Mouse (Mus musculus) hindbrain, embryonic 12.5 days (tissue): ENCODE results near the gene Etfbkmt. TPM values are rescaled to one million over a fixed set of nuclear protein-coding genes. Genes with fewer than 3 reads are reported as not detected.
"Not testable (repeated sequence)": the region's sequence is repeated elsewhere in the genome, so short reads cannot be mapped to it uniquely, and the experiment has no call there.

Experiments used
- ATAC-seq: fragments of 200-750 bp; cut with Nextera tagmentation; 2 replicates; pipeline ENCODE4 v1.8.0; 2017; ENCODE audit warnings: moderate TSS enrichment; ENCODE audit not compliant: low FRiP score
- H3K27ac ChIP-seq: fragments of 300-500 bp; sonication (generic); 2 replicates; pipeline ENCODE4 v1.5.1; 2016; ENCODE audit warnings: mild to moderate bottlenecking
- H3K27me3 ChIP-seq: fragments of 300-500 bp; sonication (generic); 2 replicates; pipeline ENCODE4 v1.6.1; 2016; ENCODE audit warnings: mild to moderate bottlenecking
- H3K36me3 ChIP-seq: fragments of 300-500 bp; sonication (generic); 2 replicates; pipeline ENCODE4 v1.6.1; 2016; ENCODE audit warnings: mild to moderate bottlenecking
- H3K4me1 ChIP-seq: fragments of 300-500 bp; sonication (generic); 2 replicates; pipeline ENCODE4 v1.6.1; 2016
- H3K4me2 ChIP-seq: fragments of 300-500 bp; sonication (generic); replicated peaks from 2 replicates; pipeline ENCODE4 v1.6.1; 2016; ENCODE audit warnings: mild to moderate bottlenecking
- H3K4me3 ChIP-seq: fragments of 300-500 bp; sonication (generic); 2 replicates; pipeline ENCODE4 v1.5.1; 2016; ENCODE audit warnings: mild to moderate bottlenecking
- H3K9ac ChIP-seq: fragments of 300-500 bp; sonication (generic); 2 replicates; pipeline ENCODE4 v1.6.1; 2016; ENCODE audit warnings: mild to moderate bottlenecking, moderate library complexity
- H3K9me3 ChIP-seq: fragments of 300-500 bp; sonication (generic); replicated peaks from 2 replicates; pipeline ENCODE4 v1.6.1; 2016; ENCODE audit warnings: mild to moderate bottlenecking
- WGBS: fragments of 180-500 bp; shearing (Covaris S2); methylation state at CpG from one replicate; pipeline ENCODE4 v1.1.7; 2016; 5-methylcytosine and 5-hydroxymethylcytosine counted together
- polyA plus RNA-seq: library from polyadenylated mRNA; unstranded; fragments of >200 nt; fragmentation: Nextera tagmentation; extraction: Ambion mirVana; gene quantifications from 2 replicates; pipeline ENCODE4 v1.2.1, GENCODE M21; 2016

Gene Etfbkmt
- polyA plus RNA-seq, 1 experiment from 2014 or later, result 8.8 TPM

DNA sequence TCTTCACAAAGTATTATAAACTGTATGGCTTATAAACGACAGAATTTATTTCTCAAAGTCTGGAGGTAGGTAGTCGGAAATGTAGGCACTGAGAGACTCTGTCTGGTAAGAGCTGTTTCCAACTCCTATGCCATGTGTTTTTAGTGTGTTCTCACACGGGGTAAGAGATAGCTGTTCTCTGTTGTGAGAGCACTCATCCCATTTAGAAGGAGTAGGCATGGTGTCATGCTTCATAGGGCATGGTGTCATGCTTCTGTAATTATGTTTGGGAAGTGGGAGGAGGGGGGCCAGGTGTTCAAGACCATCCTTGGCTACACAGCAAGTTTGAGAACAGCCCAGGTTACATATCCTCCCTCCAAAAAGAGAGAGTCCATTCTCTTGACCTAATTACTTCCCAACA lies 32.0 kb upstream of the Etfbkmt start:
- Histone ChIP-seq H3K9me3 (no peaks in the 10 kb centered on the region), H3K27me3 (no peaks in the 10 kb centered on the region), H3K9ac (no peak overlapping the region), H3K4me2 (no peak overlapping the region), H3K4me3 (no peak overlapping the region), H3K4me1 (no peaks in the 10 kb centered on the region), H3K36me3 (no peaks in the 10 kb centered on the region), H3K27ac (no peak overlapping the region)
- 75% methylated on average over 3 of the region's 3 CpGs for WGBS
- no peak for ATAC-seq

DNA sequence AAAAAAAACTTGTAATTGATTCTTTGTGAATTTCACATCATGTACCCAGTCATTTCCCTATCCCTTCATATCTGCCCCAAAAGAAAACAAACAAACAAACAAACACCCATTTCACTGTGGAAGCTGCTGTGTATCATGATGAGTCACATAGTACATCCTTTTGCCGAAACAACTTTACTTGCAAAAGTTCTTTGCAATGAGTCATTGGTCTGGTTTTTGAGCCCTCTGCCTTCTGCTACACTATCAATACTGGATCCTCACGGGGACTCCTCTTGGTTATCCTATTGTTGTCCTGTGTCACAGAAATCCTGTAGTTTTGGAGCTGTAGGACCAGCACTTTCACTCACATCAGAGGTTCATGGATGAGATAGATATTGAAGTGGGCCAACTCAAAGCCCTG lies 30.7 kb upstream of the Etfbkmt start:
- H3K4me2 ChIP-seq, result no peak overlapping the region
- H3K4me1 ChIP-seq, result no peaks in the 10 kb centered on the region
- no peak for ATAC-seq
- WGBS, result 86% methylated on average over 2 of the region's 2 CpGs
- no peak overlapping the region for H3K27ac ChIP-seq
- H3K9ac ChIP-seq, result no peak overlapping the region
- H3K36me3 ChIP-seq, result no peaks in the 10 kb centered on the region
- H3K9me3 ChIP-seq, result no peaks in the 10 kb centered on the region
- no peaks in the 10 kb centered on the region for H3K27me3 ChIP-seq
- no peak overlapping the region for H3K4me3 ChIP-seq

DNA sequence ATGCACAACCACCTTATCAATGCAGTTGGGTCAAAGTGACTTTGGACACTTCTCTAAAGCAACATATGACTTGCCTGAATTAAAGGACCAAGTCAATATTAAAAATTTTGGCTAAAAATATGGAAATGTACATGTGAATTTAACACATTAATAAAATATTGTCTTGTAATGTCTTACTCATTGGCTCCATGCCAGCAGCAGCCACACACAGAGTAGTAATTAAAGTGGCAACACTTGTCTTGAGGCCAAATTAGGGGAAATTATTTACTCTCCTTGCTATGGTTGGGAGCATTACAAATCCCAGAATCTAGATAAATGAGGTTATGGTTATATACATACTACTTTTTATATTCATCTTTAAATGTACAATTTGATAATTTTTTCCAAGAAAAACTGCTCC lies 22.7 kb upstream of the Etfbkmt start:
- no peak for ATAC-seq
- no peaks in the 10 kb centered on the region for H3K36me3 ChIP-seq
- no peak overlapping the region for H3K4me2 ChIP-seq
- H3K4me3 ChIP-seq, result no peak overlapping the region
- H3K27ac ChIP-seq, result no peak overlapping the region
- no peak overlapping the region for H3K9ac ChIP-seq
- H3K27me3 ChIP-seq, result no peaks in the 10 kb centered on the region
- H3K9me3 ChIP-seq, result no peaks in the 10 kb centered on the region
- no peaks in the 10 kb centered on the region for H3K4me1 ChIP-seq

DNA sequence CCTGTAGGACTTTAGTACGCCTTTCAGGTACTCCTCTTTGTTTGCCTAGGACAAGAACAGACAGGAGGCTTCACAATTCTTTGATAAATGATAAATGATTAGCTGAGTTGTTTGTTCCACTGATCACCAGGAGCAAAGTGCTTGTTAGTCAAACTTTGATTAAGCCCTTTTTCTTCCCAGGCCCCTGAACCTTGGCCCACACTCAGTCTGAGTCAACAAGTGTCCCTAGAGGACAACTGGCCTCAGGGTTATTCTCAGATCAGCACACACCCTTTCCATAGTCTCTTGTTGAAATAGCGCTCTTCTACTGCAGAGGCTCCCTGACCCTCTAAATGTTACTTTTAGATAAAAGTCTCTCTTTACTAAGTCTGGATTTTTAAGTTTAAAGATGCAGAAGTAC lies 20.7 kb upstream of the Etfbkmt start:
- H3K4me1 ChIP-seq, result no peaks in the 10 kb centered on the region
- no peaks in the 10 kb centered on the region for H3K9me3 ChIP-seq
- H3K9ac ChIP-seq, result no peak overlapping the region
- H3K4me2 ChIP-seq, result no peak overlapping the region
- no peak overlapping the region for H3K4me3 ChIP-seq
- H3K27me3 ChIP-seq, result no peaks in the 10 kb centered on the region
- WGBS, result 53% methylated on average over 2 of the region's 2 CpGs
- H3K27ac ChIP-seq, result no peak overlapping the region
- ATAC-seq, result no peak
- H3K36me3 ChIP-seq, result no peaks in the 10 kb centered on the region

DNA sequence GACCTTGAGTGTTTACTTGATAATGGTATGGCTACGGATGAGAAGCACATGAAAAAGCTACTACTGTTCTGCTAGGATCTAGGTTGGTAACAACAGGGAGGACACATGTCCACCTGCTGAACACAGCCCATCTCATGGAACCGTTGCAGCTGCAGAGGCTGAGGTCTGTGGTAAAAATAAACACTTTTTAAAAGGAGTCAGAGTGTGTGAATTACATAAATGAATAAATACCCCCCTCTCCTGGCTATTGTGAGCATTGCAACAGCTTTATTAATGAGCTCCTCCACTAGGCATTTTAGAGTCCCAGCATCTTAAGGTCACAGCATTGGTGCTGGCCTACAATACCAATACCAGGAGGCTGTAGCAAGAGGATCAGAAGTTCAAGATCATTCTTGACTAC lies 19.8 kb upstream of the Etfbkmt start:
- Histone ChIP-seq H3K4me1 (no peaks in the 10 kb centered on the region), H3K27ac (no peak overlapping the region), H3K9ac (no peak overlapping the region), H3K27me3 (no peaks in the 10 kb centered on the region), H3K9me3 (no peaks in the 10 kb centered on the region), H3K4me2 (no peak overlapping the region), H3K4me3 (no peak overlapping the region), H3K36me3 (no peaks in the 10 kb centered on the region)
- WGBS, result 48% methylated on average over 2 of the region's 2 CpGs
- ATAC-seq, result peak; percentile 46; the same call in 1 of the 2 replicates

DNA sequence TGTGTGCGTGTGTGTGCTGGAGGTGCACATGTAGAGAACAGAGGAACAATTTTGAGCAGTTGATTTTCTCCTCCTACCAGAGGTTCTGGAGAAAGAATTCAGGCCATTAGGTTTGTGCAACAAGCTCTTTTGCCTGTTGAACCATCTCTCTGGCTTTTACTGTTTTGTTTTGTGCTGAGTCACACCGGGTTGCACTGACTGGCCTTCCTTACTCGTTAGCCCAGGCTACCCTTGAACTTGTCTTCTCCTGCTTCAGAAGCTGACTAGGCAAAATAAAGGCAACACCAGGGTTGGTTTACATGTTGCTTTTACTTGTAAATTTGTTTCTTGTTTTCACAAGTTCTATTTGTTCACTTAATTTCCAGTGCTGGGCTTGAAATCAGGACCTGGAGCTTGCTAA lies 16.6 kb upstream of the Etfbkmt start:
- Histone ChIP-seq H3K27me3 (no peaks in the 10 kb centered on the region), H3K4me2 (no peak overlapping the region), H3K9me3 (no peaks in the 10 kb centered on the region), H3K27ac (no peak overlapping the region), H3K9ac (no peak overlapping the region), H3K36me3 (no peaks in the 10 kb centered on the region), H3K4me1 (no peaks in the 10 kb centered on the region), H3K4me3 (no peak overlapping the region)
- ATAC-seq, result no peak
- WGBS, result 76% methylated on average over 3 of the region's 3 CpGs

DNA sequence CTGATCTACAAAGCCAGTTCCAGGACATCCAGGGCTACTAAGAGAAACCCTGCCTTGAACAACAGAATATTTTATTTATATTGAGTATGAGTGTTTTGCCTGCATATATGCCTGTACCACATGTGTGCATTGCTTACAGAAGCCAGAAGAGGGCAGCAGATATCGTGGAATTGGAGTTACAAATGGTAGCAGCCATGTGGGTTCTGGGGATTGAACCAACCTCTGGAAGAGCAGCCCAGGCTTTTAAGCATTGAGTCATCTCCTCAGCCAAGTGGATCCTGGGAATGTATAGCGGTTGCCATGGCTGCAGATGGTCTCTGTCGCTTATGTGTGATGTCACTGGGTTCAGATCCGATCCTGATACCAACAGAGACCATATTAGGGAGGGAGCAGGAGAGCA lies 13.0 kb upstream of the Etfbkmt start:
- no peak overlapping the region for H3K4me3 ChIP-seq
- H3K4me1 ChIP-seq, result no peaks in the 10 kb centered on the region
- no peak overlapping the region for H3K9ac ChIP-seq
- H3K9me3 ChIP-seq, result no peaks in the 10 kb centered on the region
- no peaks in the 10 kb centered on the region for H3K27me3 ChIP-seq
- ATAC-seq, result no peak
- no peaks in the 10 kb centered on the region for H3K36me3 ChIP-seq
- 76% methylated on average over 4 of the region's 4 CpGs for WGBS
- H3K27ac ChIP-seq, result no peak overlapping the region
- H3K4me2 ChIP-seq, result no peak overlapping the region

DNA sequence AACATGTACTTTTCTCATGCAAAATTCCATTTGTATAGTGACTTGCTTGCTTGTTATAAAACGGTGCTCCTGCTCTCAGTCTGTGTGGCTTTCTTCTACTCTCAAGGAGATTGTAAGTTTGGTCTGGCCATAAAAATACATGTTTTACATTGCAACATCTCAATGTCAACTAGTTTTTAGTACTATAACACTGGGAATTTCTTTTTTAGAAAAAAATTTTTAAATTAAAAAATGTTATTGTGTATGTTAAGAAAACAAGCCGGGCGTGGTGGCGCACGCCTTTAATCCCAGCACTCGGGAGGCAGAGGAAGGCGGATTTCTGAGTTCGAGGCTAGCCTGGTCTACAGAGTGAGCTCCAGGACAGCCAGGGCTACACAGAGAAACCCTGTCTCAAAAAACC lies 9.8 kb upstream of the Etfbkmt start, which contains the start of gene Gm10203:
Gm10203 (plus strand) TSS at position 301 of the 400 bp plus-strand sequence.
- not testable (repeated sequence) for H3K4me3 ChIP-seq, H3K9me3 ChIP-seq, H3K4me2 ChIP-seq, H3K27ac ChIP-seq, H3K4me1 ChIP-seq, H3K36me3 ChIP-seq, H3K9ac ChIP-seq, H3K27me3 ChIP-seq, ATAC-seq
- WGBS, result 83% methylated on average over 8 of the region's 8 CpGs

DNA sequence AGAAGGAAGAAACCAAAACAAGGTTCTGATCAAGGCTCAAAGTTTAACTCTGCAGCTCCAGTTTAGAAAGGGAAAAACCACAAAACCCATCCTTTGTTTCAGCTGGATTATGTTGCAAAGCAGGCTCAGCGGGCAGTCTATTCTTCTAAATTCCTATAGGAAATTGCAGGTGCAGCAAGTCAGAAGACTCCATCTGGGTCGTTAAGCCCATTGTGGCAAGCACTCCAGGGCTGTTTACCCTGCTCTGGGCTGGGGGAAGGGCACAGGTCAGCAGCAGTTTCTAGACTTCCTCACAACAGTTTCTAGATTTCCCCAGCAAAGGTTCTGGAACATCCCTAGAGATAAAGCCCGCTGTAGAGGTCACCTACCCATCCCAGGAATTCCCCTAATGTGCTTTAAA lies 8.5 kb upstream of the Etfbkmt start:
- no peak for ATAC-seq
- 12% methylated on average over 3 of the region's 3 CpGs for WGBS

DNA sequence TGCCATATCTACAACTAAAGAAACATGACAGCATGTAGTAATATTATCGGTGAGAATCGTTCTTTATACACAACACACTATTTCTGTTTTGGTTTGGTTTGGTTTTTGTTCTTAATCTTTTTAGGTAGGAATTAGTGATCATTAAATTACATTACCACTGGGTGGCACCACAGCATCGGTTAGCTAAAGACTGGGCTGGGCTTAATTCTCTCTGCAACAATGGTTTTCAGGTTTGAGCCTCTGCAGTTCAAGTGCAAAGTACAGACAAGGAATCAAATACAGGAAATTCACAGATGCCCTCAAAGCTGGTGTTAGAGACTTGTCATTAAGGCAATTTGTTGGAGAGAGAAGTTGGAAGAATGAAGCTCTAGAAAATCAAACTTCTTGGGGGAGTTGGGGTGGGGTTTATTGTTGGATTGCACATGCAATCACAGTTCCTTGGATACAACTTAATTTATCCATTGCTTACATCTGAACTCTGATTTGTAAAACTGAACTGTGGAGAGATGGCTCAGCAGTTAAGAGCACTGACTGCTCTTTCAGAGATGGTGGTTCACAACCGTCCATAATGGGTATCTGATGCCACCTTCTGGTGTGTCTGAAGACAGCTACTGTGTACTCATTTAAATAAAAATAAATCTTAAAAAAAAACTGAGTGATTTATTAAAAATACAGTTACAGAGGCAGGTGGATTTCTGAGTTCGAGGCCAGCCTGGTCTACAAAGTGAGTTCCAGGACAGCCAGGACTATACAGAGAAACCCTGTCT lies 7.2 kb upstream of the Etfbkmt start:
- Histone ChIP-seq H3K9me3 (no peaks in the 10 kb centered on the region), H3K36me3 (no peaks in the 10 kb centered on the region), H3K4me3 (no peak overlapping the region), H3K4me1 (no peaks in the 10 kb centered on the region), H3K4me2 (no peak overlapping the region), H3K9ac (no peak overlapping the region), H3K27me3 (no peaks in the 10 kb centered on the region), H3K27ac (no peak overlapping the region)
- ATAC-seq, result 0 out of 2 replicates have a peak, but pooled peaks have one; percentile 60
- 37% methylated on average over 5 of the region's 5 CpGs for WGBS

More for the DNA sequence above, 8.5 kb upstream of the Etfbkmt start:
- no peaks in the 10 kb centered on the region for H3K9me3 ChIP-seq
- no peaks in the 10 kb centered on the region for H3K27me3 ChIP-seq
- no peaks in the 10 kb centered on the region for H3K36me3 ChIP-seq
- no peaks in the 10 kb centered on the region for H3K4me1 ChIP-seq
- H3K4me3 ChIP-seq, result no peak overlapping the region
- H3K4me2 ChIP-seq, result no peak overlapping the region
- H3K9ac ChIP-seq, result no peak overlapping the region
- no peak overlapping the region for H3K27ac ChIP-seq

DNA sequence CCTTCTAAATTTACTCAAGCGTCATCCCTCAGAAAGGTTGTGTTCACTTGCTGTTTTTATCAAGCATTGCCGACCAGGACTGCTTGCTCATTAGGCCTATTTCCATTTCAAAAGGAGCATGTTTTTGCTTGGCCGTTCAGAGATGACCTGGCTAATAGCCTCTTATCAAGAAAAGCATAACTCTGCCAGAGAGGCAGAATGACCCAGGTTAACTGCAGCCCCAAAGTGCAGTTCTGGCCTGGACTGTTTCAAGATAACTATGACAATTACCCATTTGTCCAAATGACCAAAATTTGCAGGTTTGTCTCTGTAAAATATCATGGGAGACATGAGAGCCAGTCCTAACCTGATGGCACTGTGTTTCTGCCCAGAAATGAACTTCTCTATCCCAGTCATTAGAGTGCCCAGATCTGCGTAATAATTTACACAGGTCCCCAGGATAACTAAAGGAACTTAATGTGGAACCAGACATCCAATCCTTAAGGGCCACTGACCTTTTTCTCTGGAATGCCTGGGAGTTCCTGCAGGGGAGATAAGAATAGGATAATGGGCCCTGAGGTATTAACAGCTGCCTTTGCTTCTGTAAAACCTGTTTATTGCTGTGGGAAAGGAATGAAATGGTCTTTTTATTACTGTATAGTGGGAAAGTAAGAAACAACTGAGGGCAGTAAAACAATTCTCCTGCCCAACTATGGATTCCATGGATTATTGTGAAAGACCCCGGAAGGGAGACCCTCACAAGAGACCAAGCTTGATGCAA lies 5.1 kb upstream of the Etfbkmt start:
- no peak for ATAC-seq
- no peak overlapping the region for H3K4me2 ChIP-seq
- H3K9me3 ChIP-seq, result no peaks in the 10 kb centered on the region

DNA sequence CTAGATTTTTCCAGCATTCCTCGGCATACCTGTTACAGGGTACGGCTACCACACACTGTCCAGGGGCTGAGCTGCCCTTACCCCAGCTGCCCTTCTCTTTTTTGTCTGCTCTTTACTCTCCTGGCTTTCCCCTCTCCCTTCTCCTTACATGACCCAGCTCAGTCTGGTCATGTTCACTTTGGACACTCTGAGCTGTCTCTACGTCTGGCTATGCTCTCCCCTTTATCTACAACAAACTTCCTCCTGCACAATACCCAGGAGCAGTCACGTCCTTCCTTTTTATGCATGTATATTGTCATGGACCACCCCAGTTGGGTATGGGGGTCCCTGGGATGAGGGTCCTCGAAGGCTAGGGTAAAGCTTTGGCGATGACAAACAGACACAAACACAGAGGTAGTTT lies 4.0 kb upstream of the Etfbkmt start:
- no peaks in the 10 kb centered on the region for H3K9me3 ChIP-seq
- no peak overlapping the region for H3K9ac ChIP-seq
- H3K27me3 ChIP-seq, result no peaks in the 10 kb centered on the region
- no peak overlapping the region for H3K4me3 ChIP-seq
- no peak overlapping the region for H3K4me2 ChIP-seq
- H3K36me3 ChIP-seq, result no peaks in the 10 kb centered on the region
- ATAC-seq, result no peak
- no peak overlapping the region for H3K27ac ChIP-seq
- no peaks in the 10 kb centered on the region for H3K4me1 ChIP-seq
- 83% methylated on average over 6 of the region's 6 CpGs for WGBS

More for the DNA sequence above, 5.1 kb upstream of the Etfbkmt start:
- Histone ChIP-seq H3K4me1 (no peaks in the 10 kb centered on the region), H3K27ac (no peak overlapping the region), H3K9ac (no peak overlapping the region), H3K36me3 (no peaks in the 10 kb centered on the region), H3K27me3 (no peaks in the 10 kb centered on the region), H3K4me3 (no peak overlapping the region)
- 27% methylated on average over 5 of the region's 5 CpGs for WGBS

DNA sequence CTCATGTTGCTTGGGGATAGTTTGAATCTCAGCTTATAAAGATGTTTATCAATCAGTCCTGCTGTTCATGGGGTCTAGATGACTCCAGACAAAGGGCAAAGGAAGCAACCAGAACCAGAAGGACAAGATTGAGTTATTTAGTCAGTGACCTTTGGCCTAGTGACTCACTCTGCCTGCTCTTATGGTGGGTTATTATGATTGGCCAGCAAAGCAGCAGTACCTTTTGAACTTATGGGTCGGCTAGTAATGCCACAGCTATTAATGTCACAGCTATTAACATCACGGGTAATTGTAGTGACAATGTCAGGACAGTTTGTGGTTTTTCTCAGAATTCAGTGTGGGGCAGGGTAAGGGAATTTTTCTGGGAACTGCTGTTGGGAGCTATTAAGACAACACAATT lies 1.7 kb upstream of the Etfbkmt start:
- Histone ChIP-seq H3K4me1 (peaks cover 3% of the 10 kb centered on the region), H3K4me2 (no peak overlapping the region), H3K36me3 (no peaks in the 10 kb centered on the region), H3K27ac (no peak overlapping the region), H3K9me3 (no peaks in the 10 kb centered on the region), H3K27me3 (no peaks in the 10 kb centered on the region), H3K9ac (no peak overlapping the region), H3K4me3 (no peak overlapping the region)
- ATAC-seq, result no peak
- WGBS, result 80% methylated on average over 2 of the region's 2 CpGs
